Mouse (Mus musculus) midbrain, embryonic 13.5 days (tissue): ENCODE data around the gene Ucma. TPM values are rescaled to one million over a fixed set of nuclear protein-coding genes. Genes with fewer than 3 reads are reported as not detected.

ENCODE experiments used
- ATAC-seq: fragments of 200-750 bp; cut with Nextera tagmentation; 2 replicates; pipeline ENCODE4 v1.8.0; 2017; ENCODE audit warnings: mild to moderate bottlenecking, moderate TSS enrichment, moderate library complexity
- H3K27ac ChIP-seq: fragments of 300-500 bp; sonication (generic); 2 replicates; pipeline ENCODE4 v1.5.1; 2015; ENCODE audit warnings: inconsistent platforms, mild to moderate bottlenecking, moderate library complexity
- H3K27me3 ChIP-seq: fragments of 300-500 bp; sonication (generic); 2 replicates; pipeline ENCODE4 v1.6.1; 2015; ENCODE audit warnings: mild to moderate bottlenecking, inconsistent platforms
- H3K36me3 ChIP-seq: fragments of 300-500 bp; sonication (generic); 2 replicates; pipeline ENCODE4 v1.6.1; 2015; ENCODE audit warnings: mild to moderate bottlenecking, inconsistent platforms
- H3K4me1 ChIP-seq: fragments of 300-500 bp; sonication (generic); replicated peaks from 2 replicates; pipeline ENCODE4 v1.6.1; 2015; ENCODE audit warnings: inconsistent platforms
- H3K4me2 ChIP-seq: fragments of 300-500 bp; sonication (generic); replicated peaks from 2 replicates; pipeline ENCODE4 v1.6.1; 2015; ENCODE audit warnings: moderate library complexity, mild to moderate bottlenecking, inconsistent platforms
- H3K4me3 ChIP-seq: fragments of 300-500 bp; sonication (generic); replicated peaks from 2 replicates; pipeline ENCODE4 v1.5.1; 2015; ENCODE audit warnings: mild to moderate bottlenecking, inconsistent platforms
- H3K9ac ChIP-seq: fragments of 300-500 bp; sonication (generic); replicated peaks from 2 replicates; pipeline ENCODE4 v1.6.1; 2015; ENCODE audit warnings: mild to moderate bottlenecking, inconsistent platforms
- H3K9me3 ChIP-seq: fragments of 300-500 bp; sonication (generic); 2 replicates; pipeline ENCODE4 v1.6.1; 2016; ENCODE audit warnings: mild to moderate bottlenecking, inconsistent platforms
- WGBS: fragments of 180-500 bp; shearing (Covaris S2); methylation state at CpG from one replicate; pipeline ENCODE4 v1.1.7; 2015; 5-methylcytosine and 5-hydroxymethylcytosine counted together
- polyA plus RNA-seq: library from polyadenylated mRNA; unstranded; fragments of >200 nt; fragmentation: Nextera tagmentation; extraction: Ambion mirVana; gene quantifications from 2 replicates; pipeline ENCODE4 v1.2.1, GENCODE M21; 2015

The Ucma gene
- polyA plus RNA-seq, 1 experiment from 2014 or later: not detected

- H3K36me3 ChIP-seq: no peaks in the 10 kb centered on the region
- H3K9ac ChIP-seq: no peak overlapping the region
- H3K4me1 ChIP-seq: no peaks in the 10 kb centered on the region
- H3K27me3 ChIP-seq: no peaks in the 10 kb centered on the region
- H3K27ac ChIP-seq: no peak overlapping the region
- 91% methylated on average over 7 of the region's 7 CpGs for WGBS
- ATAC-seq: no peak
- no peak overlapping the region for H3K4me3 ChIP-seq
- no peak overlapping the region for H3K4me2 ChIP-seq
- H3K9me3 ChIP-seq: no peaks in the 10 kb centered on the region
Measured at GRCm38 (mm10) chr2:5031215-5031614, 55.3 kb downstream of the Ucma start.

GRCm38 (mm10) chr2:5032665-5033064 lies 56.7 kb downstream of the Ucma start:
- Histone ChIP-seq H3K4me2 (no peak overlapping the region), H3K4me3 (no peak overlapping the region), H3K27me3 (no peaks in the 10 kb centered on the region), H3K9ac (no peak overlapping the region), H3K27ac (no peak overlapping the region), H3K4me1 (no peaks in the 10 kb centered on the region; the same call in none of the 2 replicates), H3K36me3 (no peaks in the 10 kb centered on the region), H3K9me3 (no peaks in the 10 kb centered on the region)
- 79% methylated on average over 5 of the region's 5 CpGs for WGBS
- no peak for ATAC-seq

GRCm38 (mm10) chr2:5033546-5034420 lies 57.9 kb downstream of the Ucma start:
- no peaks in the 10 kb centered on the region for H3K36me3 ChIP-seq
- H3K27me3 ChIP-seq: no peaks in the 10 kb centered on the region
- H3K4me1 ChIP-seq: no peaks in the 10 kb centered on the region; the same call in none of the 2 replicates
- no peak overlapping the region for H3K27ac ChIP-seq
- H3K4me2 ChIP-seq: no peak overlapping the region
- H3K9me3 ChIP-seq: no peaks in the 10 kb centered on the region
- no peak overlapping the region for H3K9ac ChIP-seq
- no peak overlapping the region for H3K4me3 ChIP-seq
- WGBS: 69% methylated on average over 14 of the region's 15 CpGs
- ATAC-seq: no peak

GRCm38 (mm10) chr2:5034801-5035200 lies 58.9 kb downstream of the Ucma start:
- H3K9me3 ChIP-seq: no peaks in the 10 kb centered on the region
- no peak for ATAC-seq
- H3K4me3 ChIP-seq: no peak overlapping the region
- no peaks in the 10 kb centered on the region for H3K36me3 ChIP-seq
- no peaks in the 10 kb centered on the region for H3K27me3 ChIP-seq
- no peak overlapping the region for H3K9ac ChIP-seq
- no peaks in the 10 kb centered on the region; the same call in none of the 2 replicates for H3K4me1 ChIP-seq
- no peak overlapping the region for H3K27ac ChIP-seq
- 90% methylated on average over 8 of the region's 8 CpGs for WGBS
- no peak overlapping the region for H3K4me2 ChIP-seq

GRCm38 (mm10) chr2:5035241-5035640 lies 59.3 kb downstream of the Ucma start:
- Histone ChIP-seq H3K9me3 (no peaks in the 10 kb centered on the region), H3K27ac (no peak overlapping the region), H3K4me1 (no peaks in the 10 kb centered on the region; the same call in none of the 2 replicates), H3K4me2 (no peak overlapping the region), H3K9ac (no peak overlapping the region), H3K36me3 (no peaks in the 10 kb centered on the region), H3K4me3 (no peak overlapping the region), H3K27me3 (no peaks in the 10 kb centered on the region)
- no peak for ATAC-seq
- 81% methylated on average over 9 of the region's 9 CpGs for WGBS

Other genes starting within 250 kb of the Ucma start
- gene Sephs1, start 94.6 kb upstream of the Ucma start, polyA plus RNA-seq: 77.8 and 78.4 TPM in 2 replicates
- 47.4 and 51.2 TPM in 2 replicates for gene Phyh, start 57.1 kb upstream of the Ucma start, polyA plus RNA-seq
- gene Mcm10, start 36.7 kb downstream of the Ucma start, polyA plus RNA-seq: 10.7 and 11.2 TPM in 2 replicates
- 5.8 and 6.2 TPM in 2 replicates for gene Optn, start 87.9 kb downstream of the Ucma start, polyA plus RNA-seq
- 3.1 and 8.6 TPM in 2 replicates for gene Ccdc3, start 161.7 kb downstream of the Ucma start, polyA plus RNA-seq